Mouse (Mus musculus): Measurements from ENCODE around the gene Crybg1.

- TF ChIP-seq CTCF (IDR thresholded peaks at IDR 0.05; ENCODE audit: extremely low read depth, insufficient read depth, insufficient read length, insufficient replicate concordance) (no peak), POLR2A (IDR thresholded peaks at IDR 0.05; ENCODE audit: low read depth, low read length) (no peak)
Measured at GRCm38 (mm10) chr10:44043630-44044029, 105.0 kb downstream of the Crybg1 start.

All from spleen, adult 2 months (tissue).